Mouse (Mus musculus) adrenal gland (tissue): Measurements from ENCODE around the gene B4gat1.
"Not testable (repeated sequence)": the region's sequence is repeated elsewhere in the genome, so short reads cannot be mapped to it uniquely, and the experiment has no call there.

Source experiments
- intact Hi-C: fragments of 180-260 bp; cut with DNase I; formaldehyde crosslinking; loops from one replicate; pipeline ENCODE4 v1.15.1; 2025
- long read RNA-seq, 2 experiments: library from polyadenylated mRNA; unstranded; transcript quantifications; one replicate each; pipeline ENCODE4 v2.0.0; 2020; ENCODE audit warnings: borderline replicate concordance in 1 of 2; ENCODE audit not compliant: insufficient replicate concordance in 1 of 2

B4gat1 gene
- long read RNA-seq, experiment 1, transcript B4gat1-201 (2 exons, 2,032 nt), result major isoform, 61 of 61 reads
- long read RNA-seq, experiment 1, partial matches to known transcripts, result 0 of 61 reads
- long read RNA-seq, experiment 1, other reads (novel, unspliced or antisense), result 0 of 61 reads
- long read RNA-seq, experiment 2, transcript B4gat1-201 (2 exons, 2,032 nt), result major isoform, 54 of 54 reads
- long read RNA-seq, experiment 2, partial matches to known transcripts, result 0 of 54 reads
- long read RNA-seq, experiment 2, other reads (novel, unspliced or antisense), result 0 of 54 reads

DNA sequence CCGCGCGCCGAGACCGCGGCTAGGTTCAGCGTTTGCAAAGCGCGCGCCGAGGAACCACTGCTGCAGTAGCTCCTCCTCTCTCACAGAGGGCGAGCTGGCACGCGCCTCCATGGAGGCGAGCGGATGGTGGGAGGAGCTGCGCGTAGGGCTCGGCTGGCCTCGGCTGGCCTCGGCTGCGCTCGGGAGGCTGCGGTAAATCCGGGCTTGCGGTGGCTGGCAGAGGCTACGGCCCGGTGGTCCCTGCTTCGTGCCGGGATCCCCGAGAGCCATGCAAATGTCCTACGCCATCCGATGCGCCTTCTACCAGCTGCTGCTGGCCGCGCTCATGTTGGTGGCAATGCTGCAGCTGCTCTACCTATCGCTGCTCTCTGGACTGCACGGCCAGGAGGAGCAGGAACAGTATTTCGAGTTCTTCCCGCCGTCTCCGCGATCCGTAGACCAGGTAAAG lies at the start of gene B4gat1, which contains the start of gene AC124502.3:
Gene B4gat1 (plus strand): TSS at position 118 of the 448 bp plus-strand sequence.
Gene AC124502.3 (plus strand): TSS at position 183 of the 448 bp plus-strand sequence.
- intact Hi-C loops, result no loop called here

DNA sequence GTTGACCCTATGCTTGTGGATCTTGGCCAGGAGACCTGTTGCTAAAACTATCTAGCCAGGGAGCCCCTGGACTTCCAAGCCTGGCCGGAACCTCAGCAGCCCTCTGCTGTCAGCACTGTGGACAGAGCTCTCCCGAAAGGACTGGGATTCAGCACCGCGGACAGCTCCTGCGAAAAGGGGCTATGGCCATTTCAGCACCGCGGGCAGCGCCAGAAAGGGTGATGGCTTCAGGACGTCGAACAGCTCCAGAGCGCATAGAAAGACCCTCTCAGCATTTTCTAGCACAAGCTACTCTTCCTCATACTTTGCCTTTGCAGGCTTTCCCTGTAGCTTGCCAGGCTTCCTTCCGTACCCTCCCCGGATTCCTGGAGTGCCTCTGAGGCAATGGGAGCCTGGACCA lies 49.6 kb upstream of the B4gat1 start:
- intact Hi-C loops, result no loop called here

DNA sequence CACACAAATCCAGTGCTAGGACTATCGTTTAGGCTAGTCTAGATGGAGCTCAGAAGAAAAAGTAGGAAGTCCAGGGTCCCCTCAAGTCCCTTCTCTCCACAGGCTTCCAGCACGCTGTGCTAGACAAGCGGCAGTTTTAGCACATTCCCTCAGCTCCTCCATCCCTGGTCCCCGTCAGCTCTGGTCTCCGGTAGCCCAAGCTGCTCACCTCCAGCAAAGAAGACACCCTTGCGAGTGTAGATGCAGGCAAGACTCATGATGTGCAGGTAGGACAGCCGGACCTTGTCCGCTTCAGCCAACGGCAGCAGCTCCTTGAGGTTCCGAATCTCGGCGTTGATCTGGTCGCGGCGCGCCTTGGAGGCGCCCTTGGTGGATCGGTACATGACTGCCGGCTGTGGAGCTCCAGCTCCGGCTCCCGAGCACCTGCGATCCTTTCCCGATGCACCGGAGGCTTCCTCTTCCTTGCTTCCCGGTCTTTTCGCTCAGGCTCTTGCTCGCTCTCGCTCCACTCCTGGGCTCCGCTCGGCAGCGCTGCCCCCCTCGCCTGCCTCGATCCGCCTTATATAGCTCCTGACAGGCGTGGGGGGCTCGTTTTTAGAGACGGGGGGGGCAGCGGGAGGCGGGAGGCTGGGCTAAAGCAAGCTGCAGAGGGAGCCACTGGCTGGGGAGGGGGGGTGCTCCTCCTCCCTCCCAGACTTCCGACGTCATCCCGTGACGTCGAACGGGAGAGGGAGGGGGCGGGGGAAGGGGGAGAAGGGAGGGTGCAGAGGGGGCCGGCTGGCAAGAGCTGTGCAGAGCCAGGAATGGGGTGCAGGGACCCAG lies 49.0 kb upstream of the B4gat1 start:
- intact Hi-C loops, result no loop called here

DNA sequence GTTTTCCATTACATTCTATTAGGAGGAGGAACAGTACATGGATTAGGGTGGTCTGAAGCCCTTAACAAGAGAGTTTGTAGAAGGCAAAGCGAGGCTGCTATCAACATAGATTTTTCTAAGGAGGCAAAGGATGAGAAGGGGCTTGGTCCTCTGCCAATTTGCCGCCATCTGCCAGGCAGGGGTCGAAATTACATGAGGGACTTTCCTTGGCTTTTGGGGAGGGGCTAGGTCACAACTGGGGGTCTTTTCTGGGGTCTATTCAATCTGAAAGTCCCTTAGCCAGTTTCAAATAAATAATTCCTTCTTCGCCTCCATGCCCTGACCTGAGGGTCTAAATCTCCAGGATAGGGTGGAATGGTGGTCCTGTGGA lies 48.4 kb upstream of the B4gat1 start, which contains the start of gene Npas4:
Gene Npas4 (minus strand): TSS at position 61 of the 370 bp plus-strand sequence.
- intact Hi-C loops, result no loop called here

DNA sequence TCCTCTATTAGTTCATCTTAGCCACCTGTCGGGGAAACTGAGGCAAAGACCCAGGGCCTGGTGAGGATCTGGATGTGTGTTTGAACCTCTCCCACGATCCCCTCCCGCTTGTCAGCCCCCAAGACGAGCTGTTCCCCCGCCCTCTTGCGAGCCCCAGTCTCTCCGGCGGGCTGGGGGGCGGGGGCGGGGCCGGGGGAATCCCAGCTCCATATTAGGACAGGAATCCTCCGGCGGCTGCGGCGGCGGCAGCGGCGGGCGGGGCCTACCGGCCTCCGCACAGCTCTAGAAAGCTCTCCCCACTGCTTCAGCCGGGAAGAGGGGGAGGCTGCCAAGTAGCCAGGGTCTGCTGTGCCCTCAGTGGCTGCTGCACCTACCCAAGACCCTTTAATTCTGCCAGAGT lies 47.9 kb upstream of the B4gat1 start:
- intact Hi-C loops, result no loop called here

DNA sequence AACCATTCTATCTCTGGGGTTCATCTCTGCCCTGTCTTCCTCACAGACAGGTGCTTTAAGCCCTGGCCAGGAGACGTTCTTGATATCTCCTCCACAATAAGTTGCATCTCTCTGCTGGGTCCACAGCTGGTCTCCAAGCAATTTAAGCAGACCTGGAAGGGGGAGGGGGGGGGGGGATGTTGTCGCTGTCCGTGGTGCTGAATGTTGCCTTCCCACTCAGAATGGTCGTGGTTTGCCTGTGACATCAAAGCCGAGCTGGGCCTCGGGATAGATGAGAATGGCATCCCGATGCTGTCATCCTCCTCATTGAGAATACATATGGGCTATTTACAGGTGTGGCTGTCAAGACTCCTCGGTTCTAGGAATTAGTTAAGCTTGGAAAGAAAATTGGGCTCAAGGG lies 46.3 kb upstream of the B4gat1 start:
- intact Hi-C loops, result no loop called here

DNA sequence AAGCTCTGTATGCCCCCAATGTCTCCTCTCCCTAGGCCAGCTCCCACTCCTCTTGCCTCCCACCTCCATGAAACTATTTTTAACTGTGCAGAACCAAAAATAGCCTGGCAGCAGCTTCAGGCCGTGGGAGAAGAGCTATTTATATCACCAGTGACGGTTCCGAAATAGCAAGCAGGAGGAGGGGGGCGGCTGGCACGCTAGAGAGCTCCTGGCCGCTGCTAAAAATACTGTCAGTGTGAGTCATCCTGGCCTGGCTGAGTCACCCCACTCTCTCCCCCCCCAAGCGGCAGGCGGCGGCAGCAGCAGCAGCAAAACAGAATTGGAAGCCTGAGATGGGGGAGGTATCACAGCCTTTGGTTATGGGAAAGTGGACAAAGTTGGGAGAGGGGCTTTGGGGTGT lies 45.7 kb upstream of the B4gat1 start:
- intact Hi-C loops, result no loop called here

DNA sequence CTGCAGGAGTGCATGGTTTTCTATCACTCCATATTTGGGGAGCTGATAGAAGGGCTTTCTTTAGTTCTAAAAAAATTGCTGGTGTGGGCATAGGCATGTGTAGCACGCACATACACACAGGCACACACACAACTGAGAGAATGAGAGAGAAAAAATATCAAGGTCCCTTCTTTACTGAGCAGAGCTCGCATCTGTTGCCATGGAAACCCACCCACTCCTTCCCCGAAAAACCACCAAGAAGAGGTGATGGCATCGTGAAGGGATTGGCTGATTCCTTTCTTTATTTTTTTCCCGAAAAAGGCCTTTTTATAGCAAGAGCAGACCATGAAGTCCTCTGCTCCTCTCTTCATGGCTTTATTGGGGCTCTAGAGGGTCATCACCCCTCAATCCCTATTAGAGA lies 44.6 kb upstream of the B4gat1 start:
- intact Hi-C loops, result no loop called here

DNA sequence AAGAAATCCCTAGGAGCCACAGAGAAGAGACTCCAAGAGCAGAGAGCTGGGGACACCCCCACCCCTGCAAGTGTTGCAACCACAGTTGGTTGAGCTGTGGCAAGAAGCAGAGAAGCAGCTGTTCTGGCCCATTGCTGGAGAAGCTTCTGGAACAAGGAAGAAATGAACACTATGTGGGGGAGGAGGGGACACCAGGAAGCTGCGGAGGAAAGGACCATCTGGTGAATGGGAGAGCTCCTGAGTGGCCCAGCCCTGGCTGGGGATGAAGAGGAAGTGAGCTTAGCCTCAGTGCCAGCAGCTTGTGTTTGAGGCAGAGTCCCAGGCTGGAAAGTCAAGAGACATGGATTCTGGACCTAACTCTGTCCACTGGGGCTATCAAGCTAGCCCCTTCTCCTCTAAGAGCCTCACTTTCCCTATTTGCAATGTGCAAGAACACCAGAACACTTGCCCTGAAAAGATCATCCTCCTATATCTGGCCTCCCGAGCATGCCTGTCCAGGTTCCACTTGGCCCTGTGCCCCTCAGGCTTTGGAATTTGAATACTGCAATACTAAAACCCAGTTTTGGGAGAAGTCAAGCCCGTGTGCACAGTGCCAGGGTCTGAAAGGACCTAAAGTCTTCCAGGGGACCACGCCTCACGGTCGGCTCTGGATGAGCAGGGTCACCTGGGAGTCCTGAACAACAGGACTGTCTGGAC lies 39.0 kb upstream of the B4gat1 start:
- intact Hi-C loops, result no loop called here

DNA sequence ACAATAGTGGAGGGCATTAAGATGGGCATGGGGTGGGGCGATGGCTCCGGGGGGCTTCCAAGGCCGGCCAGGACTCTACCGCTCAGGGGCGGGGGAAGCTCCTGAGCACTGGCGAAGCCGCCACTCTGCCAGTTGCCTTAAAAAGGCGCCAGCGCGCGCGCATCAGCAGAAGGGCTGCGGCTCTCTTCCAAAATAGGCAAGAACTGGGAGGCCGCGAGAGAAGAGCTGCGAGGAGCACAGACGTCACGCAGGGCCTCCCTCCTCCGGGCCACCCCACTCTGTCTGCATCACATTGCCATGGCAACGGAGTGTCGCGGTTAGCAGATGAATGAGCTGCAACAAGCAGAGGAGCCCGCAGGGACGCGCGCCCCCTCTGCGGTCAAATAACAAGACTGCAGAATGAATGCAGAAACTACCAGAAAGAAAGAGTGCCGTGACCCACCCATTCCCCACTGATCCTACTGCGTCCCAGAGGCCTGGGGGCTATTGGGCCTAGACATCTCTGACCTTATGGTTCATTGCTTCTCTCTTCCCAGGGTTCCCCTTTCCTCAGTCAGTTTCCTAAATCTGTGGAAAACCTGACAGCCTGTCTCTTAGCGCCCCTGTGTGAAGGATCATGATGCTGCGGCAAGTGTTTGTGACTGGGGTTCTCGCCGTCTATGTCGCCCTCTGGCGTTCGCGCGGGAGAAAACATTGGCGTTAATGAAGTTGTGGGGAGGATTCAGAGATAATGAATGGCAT lies 36.8 kb upstream of the B4gat1 start:
- intact Hi-C loops, result loop anchor here (1.0 kb wide), 1 partner anchor 21 kb away; no protein-coding TSS in a partner anchor

DNA sequence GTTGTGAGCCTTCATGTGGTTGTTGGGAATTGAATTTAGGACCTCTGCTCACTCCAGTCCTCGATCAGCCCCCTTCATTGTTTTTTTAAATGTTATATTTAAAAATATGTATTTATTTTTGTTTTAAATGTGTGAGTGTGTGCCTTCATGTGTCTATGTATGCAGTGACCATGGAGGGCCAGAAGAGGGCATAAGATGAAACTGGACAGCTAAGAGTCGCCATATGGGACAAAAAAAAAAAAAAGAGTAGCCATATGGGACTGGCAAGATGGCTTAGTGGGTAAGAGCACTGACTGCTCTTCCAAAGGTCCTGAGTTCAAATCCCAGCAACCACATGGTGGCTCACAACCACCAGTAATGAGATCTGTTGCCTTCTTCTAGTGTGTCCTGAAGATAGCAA lies 35.0 kb upstream of the B4gat1 start:
- intact Hi-C loops, result not testable (repeated sequence)

DNA sequence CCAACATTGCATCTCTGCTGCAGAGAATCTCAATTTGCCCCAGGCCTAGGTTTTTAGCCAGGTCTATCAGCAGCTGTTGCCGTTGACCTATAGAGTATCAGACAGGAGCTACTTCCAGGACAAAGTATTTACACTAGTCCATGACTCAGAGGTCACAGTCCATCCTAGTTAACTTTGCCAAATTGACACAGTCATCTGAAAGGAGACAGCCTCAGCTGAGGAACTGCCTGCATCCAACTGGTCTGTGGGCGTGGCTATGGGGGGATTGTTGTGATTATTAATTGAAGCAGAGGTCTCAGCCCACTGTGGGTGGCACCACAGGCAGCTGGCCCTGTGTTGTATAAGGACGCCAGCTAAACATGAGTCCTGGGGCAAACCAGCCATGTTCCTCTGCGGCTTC lies 33.7 kb upstream of the B4gat1 start:
- intact Hi-C loops, result no loop called here

DNA sequence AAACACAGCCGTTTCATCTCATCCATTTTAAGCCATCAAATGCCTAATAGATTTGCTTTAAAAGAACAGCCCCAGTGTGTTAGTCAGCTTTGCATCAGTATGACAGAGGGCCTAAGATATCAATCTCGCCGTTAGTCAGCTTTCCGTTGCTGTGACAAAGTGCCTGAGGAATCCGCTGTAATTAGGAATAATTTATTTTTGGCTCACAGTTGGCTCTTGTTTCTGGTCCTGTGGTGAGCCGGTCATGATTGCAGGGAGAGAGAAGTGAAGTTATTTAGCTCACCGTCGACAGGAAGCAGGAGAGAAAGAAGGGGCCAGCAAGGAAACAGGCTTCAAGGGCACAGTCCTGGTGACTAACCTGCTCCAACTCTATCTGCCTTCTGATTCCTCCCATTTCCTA lies 25.5 kb upstream of the B4gat1 start:
- intact Hi-C loops, result no loop called here

DNA sequence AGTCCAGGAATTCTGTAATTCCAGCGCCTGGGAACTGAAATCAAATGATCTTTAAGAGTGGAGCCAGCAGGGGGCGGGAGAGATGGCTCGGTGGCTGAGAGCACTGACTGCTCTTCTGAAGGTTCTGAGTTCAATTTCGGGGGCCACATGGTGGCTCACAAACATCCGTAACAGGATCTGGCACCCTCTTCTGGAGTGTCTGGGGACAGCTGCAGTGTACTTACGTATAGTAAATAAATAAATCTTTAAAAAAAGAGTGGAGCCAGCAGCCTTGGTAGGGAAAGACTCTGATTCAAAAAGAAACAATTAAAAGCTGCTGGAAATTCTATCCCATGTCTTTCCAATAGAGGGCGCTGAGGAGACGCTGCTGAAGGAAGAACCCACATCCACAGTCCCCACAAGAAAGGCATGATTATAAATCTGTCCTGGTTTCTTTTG lies 23.6 kb upstream of the B4gat1 start:
- intact Hi-C loops, result loop anchor here (5.0 kb wide), 1 partner anchor 57 kb away; no protein-coding TSS in a partner anchor

DNA sequence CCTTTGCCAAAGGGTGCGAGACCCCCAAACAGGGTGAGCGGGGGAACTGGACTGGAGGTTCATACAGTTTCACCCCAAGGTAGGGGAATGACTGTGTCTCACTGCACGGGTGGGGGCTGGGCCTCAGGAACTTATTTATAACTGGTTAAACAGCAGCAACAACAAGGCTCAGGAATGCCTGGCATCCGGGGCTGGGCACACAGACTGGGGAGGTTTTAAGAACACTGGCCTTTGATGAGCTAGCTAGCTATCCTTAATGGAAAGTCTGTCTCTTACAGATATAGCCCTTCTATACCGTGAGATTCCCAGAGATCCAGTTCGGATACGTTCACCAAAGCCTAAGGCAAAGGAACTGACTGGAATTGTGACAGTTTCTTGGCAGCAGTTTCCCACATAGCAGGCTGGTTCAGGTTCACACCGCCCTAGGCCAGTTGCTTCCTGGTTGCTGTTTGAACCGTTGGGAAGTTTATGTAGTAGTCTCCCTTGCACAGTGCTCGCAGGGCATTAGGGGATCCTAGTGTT lies 22.3 kb upstream of the B4gat1 start:
- intact Hi-C loops, result loop anchor here (5.0 kb wide), 1 partner anchor 56 kb away; no protein-coding TSS in a partner anchor

DNA sequence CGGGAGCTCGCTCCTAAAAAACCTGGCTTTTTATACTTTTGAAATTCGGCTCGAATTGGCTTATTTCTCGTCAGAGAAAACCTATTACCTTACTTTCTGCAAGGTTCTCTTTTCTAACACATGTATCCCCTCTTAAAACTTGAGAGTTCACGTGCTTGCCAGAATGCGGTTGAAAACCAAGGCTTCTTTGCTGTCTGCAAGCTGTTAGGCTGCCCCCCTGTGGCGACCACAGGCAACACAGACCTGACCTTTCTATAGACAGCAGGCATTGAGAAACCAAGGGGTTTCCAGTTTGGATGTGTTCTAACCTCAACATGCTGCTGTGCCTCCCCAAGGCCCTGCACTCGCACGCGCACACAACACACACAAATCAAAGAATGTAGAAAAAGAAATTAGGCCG lies 21.8 kb upstream of the B4gat1 start:
- intact Hi-C loops, result loop anchor here (5.0 kb wide), 1 partner anchor 56 kb away; no protein-coding TSS in a partner anchor

DNA sequence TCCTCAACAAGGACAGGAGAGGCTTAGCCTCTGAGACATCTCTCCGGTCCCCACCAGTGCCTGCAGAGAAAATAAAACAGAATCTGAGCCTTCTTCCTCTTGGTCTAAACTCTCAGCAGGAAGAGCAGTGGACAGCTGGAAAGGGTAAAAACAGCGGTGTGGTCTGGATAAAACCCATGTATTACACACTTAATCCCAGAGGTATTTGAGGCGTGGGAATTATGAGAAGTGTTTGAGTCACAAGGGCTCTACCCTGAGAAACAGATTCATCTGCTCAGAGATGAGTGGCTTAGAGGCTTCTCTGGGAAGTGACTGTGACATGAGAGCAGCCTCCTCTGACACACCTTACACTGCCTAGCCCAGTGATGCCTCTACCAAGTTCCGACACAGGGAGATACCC lies 21.0 kb upstream of the B4gat1 start:
- intact Hi-C loops, result loop anchor here (5.0 kb wide), 1 partner anchor 55 kb away; no protein-coding TSS in a partner anchor

DNA sequence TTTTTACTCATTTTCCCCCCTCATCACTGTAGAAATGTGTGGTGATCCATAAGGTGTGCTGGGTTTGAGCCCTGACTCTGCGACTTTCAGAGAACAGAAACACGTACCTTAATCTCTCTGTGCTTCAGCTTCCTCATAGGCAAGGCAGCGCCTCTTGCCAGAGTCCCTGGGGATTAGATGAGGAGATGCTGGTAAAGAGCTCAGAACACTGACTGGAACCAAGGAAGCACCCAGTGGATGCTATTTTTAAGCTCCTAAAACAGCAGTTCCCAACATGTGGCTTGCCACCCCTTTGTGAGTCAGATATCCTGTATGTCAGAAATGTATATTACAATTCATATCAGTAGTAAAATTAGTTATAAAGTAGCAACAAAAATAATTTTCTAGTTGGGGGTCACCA lies 20.4 kb upstream of the B4gat1 start:
- intact Hi-C loops, result loop anchor here (5.0 kb wide), 1 partner anchor 54 kb away; no protein-coding TSS in a partner anchor

DNA sequence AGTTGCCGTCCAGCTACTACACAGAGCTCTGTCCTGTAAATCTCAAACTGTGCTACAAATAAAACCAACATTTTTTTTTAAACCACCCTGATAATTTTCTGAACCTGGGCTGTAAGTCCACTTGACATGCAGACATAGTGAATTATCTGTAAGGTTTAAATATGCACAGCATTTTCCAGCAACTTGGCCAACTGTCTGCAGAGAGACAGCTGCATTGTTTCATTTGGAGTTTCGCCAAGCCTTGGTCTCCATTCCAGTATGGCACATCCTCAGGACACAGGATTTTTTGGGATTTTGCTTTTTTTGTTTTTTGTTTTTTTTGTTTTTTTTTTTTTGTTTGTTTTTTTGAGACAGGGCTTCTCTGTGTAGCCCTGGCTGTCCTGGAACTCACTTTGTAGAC lies 17.2 kb upstream of the B4gat1 start:
- intact Hi-C loops, result no loop called here
